Mouse (Mus musculus) T-helper 17 cell (primary cell): ENCODE measurements around the gene Frem2.

Experiments
- in situ Hi-C, 2 experiments: fragments of 300-600 bp; cut with MboI, MseI; formaldehyde crosslinking; loops; 1 replicate in 1 of 2; 2 replicates in 1 of 2; pipeline ENCODE4 v1.15.1; 2025; ENCODE audit warnings: high pct_unique_total_duplicates in 2 of 2

Gene Frem2

GRCm38 (mm10) chr3:53656878-53657561, at the start of gene Frem2:
Gene Frem2, minus strand, starts transcription at chr3:53657355.
- in situ Hi-C loops = no loop called here

- in situ Hi-C loops = no loop called here
These were observed 48.9 kb upstream of the Frem2 start for GRCm38 (mm10) chr3:53705992-53706495.

- in situ Hi-C loops = no loop called here
These were observed 46.0 kb upstream of the Frem2 start for GRCm38 (mm10) chr3:53703126-53703505.

DNA sequence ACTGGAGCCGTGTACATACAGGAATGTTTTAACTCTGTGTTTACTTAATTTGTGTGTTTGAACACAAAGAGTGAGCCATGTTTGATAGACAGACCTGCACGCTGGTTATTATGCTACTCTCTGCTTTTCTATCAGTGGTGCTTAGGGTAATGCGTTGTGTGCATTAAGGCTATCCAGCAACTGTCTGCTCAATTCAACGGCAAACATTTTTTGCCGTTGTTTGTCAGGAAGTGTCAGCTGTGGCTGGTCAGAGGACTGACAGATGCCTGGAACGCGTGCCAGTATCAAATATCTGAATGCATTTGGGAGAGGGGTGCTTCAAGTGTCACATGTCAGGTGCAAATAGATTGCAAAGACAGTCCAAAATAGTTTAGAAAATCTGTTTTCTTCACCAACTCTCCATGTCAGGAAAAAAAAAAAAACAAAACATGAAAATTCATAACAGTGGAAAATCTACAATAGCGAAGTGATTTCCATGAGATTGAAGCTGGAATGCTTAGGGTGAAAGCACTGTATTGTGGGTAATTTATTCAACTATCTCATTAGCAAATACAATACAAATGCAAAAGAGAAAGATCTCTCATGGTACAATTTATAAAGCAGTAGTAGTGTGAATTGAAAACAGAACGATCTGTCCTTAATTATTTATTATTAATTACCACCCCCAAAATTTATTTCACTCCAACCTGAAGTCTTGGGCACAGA, 45.4 kb upstream of the Frem2 start:
- in situ Hi-C loops = no loop called here

GRCm38 (mm10) chr3:53701940-53702339, 44.8 kb upstream of the Frem2 start:
- in situ Hi-C loops = no loop called here

GRCm38 (mm10) chr3:53687776-53688175, 30.6 kb upstream of the Frem2 start:
- in situ Hi-C loops = no loop called here

DNA sequence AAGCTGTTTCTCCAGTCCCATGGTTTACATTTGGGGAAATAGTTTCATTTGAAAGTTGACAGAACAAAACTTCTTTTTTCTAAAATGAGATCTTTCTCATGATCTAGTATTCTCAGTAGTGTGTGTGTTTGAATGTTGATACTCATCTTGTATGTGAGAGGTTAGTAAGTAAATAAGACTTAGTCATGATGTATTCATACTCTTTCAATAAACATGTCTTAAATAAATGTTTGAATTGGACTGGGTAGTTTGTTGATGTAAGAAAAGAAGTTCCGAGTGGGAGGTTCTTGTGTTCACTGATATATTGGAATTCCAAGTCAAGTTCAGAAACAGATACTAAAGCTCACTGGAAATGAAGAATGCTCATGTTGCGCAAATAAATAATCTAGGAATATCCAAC, 25.1 kb upstream of the Frem2 start:
- in situ Hi-C loops = no loop called here

GRCm38 (mm10) chr3:53680816-53681215, 23.7 kb upstream of the Frem2 start:
- in situ Hi-C loops = no loop called here

- in situ Hi-C loops = no loop called here
These were observed 17.1 kb upstream of the Frem2 start for GRCm38 (mm10) chr3:53674225-53674624.

GRCm38 (mm10) chr3:53669736-53670135, 12.6 kb upstream of the Frem2 start:
- in situ Hi-C loops = no loop called here

DNA sequence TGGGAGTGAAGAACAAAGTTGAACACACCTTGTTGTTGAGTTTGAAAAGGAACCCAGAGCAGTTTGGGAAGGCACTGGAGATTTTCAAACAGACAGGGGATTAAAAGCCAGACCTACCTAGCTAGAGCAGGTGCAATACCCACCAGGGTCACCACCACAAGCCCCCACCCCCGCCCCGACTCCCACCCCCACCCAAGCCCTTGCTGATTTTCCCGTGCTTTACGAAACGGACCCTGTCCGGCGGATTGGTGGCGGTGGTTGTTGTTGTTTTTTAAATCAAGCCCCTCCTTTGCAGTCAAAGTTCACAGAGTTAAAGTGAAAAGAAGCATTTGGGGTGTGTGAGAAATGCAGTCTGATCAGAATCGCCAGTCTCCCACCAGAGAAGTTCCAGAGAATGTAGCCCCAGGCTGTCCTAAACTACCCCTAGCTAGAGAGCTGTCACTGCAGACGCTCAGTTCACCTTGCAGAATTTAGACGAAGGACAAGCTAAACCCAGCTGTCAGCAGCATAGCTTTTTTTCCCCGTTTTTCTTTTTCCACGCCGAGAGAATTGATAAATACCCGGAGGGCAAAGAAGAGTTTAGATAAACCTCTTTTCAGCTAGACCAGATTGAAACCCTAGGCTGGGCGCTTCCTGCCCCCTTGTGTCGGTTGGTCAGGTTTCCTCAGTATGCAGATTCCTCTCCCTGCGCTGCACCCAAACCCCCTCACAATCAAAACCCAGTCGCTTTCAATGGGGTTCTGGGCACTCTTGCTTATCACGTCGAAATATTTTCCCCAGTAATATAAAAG, 784 bp upstream of the Frem2 start:
- in situ Hi-C loops = no loop called here

- in situ Hi-C loops = no loop called here
These were observed 752 bp downstream of the Frem2 start for GRCm38 (mm10) chr3:53656328-53656877.

- in situ Hi-C loops = no loop called here
These were observed 1.8 kb downstream of the Frem2 start for GRCm38 (mm10) chr3:53655343-53655742.

DNA sequence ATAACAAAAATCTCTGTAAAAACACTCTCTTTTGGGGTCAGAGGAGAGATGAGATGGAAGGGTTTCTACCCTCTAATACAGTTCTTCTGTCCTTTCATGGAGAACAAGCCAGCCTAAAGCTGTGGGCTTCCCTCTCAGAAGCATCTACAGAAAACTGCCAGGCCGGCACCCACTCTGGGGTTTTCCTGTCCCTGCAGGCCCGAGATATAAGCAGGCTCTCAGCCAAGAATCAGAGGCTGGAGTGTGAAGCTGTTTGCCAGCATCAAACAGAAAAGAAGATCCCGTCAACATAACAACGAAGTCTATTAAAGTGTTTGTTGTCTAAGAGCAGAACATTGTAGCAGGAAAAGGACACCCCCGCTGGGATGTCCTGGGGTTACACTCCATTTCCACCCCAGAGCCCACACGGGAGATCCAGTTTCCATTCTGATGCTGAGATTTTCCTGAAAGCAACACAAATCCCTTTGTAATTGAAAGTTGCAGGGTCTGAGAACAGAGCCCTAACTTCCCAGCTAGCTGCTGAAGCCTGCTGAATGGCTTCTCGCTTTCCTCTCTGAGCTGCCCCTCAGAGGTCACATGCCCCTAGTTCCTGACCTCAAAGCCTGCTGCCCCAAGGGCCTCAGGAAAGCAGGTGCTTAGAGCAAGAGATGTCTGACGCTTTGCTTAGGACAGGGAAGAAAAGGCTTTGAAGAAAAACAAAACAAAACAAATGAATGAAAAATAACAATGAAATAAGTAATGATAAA, 7.0 kb downstream of the Frem2 start:
- in situ Hi-C loops = no loop called here

DNA sequence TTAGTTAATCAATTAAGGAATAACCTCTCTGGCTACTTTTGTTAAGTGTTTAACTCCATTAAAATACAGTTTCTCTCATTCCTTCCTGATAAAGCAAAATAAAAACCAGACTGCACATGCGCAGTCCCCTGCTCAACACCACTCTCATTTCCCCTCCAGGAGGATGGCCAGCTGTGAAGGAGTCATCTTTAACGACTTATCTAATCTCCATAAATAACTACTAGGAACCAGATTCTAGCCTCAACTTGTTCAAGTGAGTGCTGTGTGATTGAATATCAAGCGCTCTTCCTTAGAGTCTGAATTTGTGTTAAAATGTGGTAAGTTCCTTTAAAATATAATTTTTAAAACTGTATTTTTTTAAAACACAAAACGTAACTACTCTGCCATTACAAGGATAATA, 7.7 kb downstream of the Frem2 start:
- in situ Hi-C loops = no loop called here

DNA sequence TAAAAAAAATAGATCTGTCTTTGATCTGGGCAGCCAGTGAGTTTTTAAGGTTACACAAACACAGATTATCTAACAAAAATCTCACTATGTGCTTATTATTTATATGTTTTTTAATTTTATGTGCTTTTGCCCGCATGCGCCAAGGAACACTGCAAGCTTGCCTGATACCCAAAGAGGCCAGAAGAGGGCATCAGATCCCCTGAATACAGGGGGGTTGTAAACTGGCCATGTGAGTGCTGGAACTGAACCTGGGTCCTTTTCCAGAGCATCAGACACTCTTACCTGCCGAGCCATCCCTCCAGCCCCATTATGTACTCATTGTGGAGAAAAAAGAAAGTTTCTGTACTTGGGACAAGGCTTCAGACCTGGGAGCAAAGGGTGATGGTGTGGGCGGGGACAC, 8.3 kb downstream of the Frem2 start:
- in situ Hi-C loops = no loop called here

GRCm38 (mm10) chr3:53635948-53636347, 21.2 kb downstream of the Frem2 start:
- in situ Hi-C loops = no loop called here

- in situ Hi-C loops = no loop called here
These were observed 26.0 kb downstream of the Frem2 start for GRCm38 (mm10) chr3:53631126-53631525.

GRCm38 (mm10) chr3:53630630-53631029, 26.5 kb downstream of the Frem2 start:
- in situ Hi-C loops = no loop called here

GRCm38 (mm10) chr3:53629966-53630365, 27.2 kb downstream of the Frem2 start:
- in situ Hi-C loops = loop anchor here in 1 of 2 experiments (5.0 kb wide), 1 partner anchor 78 kb away; no protein-coding TSS in a partner anchor

- in situ Hi-C loops = no loop called here
These were observed 33.9 kb downstream of the Frem2 start for GRCm38 (mm10) chr3:53623222-53623621.
